Mouse (Mus musculus): ENCODE data around the gene Jph4. TPM values are rescaled to one million over a fixed set of nuclear protein-coding genes. Genes with fewer than 3 reads are reported as not detected.
A peak's percentile ranks its signal among the peaks of the same experiment; 100 is the strongest.

The Jph4 gene
- polyA plus RNA-seq, 1 experiment, result not detected

DNA sequence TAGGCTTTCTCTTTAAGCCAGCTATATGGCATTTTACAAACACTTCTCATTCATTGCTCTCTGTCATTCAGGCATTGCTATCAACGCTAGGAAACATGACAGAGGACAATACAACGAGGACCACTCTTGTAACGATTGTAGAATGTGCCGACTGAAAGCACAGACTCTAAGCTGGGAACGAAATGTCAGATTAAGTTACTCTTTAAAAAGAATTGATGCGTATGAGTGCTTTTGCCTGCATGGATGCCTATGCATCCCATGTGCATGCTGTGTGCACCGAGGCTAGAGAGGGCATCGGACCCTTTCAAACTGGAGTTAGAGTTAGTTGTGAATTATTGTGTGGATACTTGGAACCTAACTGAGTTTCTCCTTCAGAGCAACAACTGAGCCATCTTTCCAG is 18.9 kb upstream of the Jph4 start:
- no peaks in the 10 kb centered on the region for H3K4me1 ChIP-seq (ENCODE audit: control insufficient read depth, insufficient read depth, insufficient read length, low read length)
- no peak overlapping the region for H3K27ac ChIP-seq (replicated peaks; ENCODE audit: low read depth, low read length)
- no peak overlapping the region for H3K4me3 ChIP-seq (ENCODE audit: insufficient read depth, low read depth, low read length)

DNA sequence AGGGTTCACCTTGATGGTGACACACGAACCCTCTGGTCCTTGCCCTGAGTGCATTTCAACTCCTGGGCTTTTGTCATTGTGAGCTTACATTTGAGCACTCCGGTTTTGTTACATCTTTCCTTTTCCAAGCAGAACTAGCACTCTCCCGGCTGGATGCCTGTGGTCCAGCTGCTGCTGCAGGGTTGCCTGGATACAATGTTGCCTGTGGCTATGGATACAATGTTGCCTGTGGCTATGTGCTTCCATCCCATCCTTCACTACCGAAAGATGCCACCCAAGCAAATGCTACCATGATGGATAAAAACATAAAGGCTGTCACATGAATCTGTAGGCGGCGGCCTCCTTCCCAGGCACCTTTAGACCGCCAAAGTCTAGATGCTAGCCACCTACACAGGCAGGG is 9.8 kb upstream of the Jph4 start:
- H3K27ac ChIP-seq (replicated peaks; ENCODE audit: low read depth, low read length), result no peak overlapping the region
- no peak overlapping the region for H3K4me3 ChIP-seq (ENCODE audit: insufficient read depth, low read depth, low read length)
- no peaks in the 10 kb centered on the region for H3K4me1 ChIP-seq (ENCODE audit: control insufficient read depth, insufficient read depth, insufficient read length, low read length)

DNA sequence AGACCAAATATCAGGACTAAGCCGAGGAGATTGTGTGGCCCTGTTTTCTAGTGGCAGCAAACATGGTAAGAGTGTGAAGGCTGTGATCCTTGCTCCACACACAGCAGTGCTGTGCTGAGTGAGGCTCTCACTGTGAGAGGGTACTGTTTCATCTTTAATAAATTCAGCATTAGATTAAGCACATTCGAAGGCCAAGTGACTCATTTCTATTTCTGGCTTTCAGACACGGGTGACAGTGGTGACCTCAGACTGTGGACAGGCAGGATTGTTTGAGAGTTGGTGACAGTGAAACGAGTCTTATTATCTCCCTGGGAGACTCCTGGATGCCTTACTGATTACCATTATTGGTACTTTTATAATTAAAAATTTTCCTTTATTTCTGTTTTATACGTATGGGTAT is 9.0 kb upstream of the Jph4 start:
- Histone ChIP-seq H3K4me1 (ENCODE audit: control insufficient read depth, insufficient read depth, insufficient read length, low read length) (no peaks in the 10 kb centered on the region), H3K4me3 (ENCODE audit: insufficient read depth, low read depth, low read length) (no peak overlapping the region), H3K27ac (replicated peaks; ENCODE audit: low read depth, low read length) (no peak overlapping the region)

- no peak overlapping the region for H3K27ac ChIP-seq (replicated peaks; ENCODE audit: low read depth, low read length)
- H3K4me1 ChIP-seq (ENCODE audit: control insufficient read depth, insufficient read depth, insufficient read length, low read length), result no peaks in the 10 kb centered on the region
- H3K4me3 ChIP-seq (ENCODE audit: insufficient read depth, low read depth, low read length), result no peak overlapping the region
Observed at GRCm38 (mm10) chr14:55122359-55122758, 5.6 kb upstream of the Jph4 start.

GRCm38 (mm10) chr14:55121947-55122346 is 5.2 kb upstream of the Jph4 start:
- Histone ChIP-seq H3K4me1 (ENCODE audit: control insufficient read depth, insufficient read depth, insufficient read length, low read length) (no peaks in the 10 kb centered on the region), H3K4me3 (ENCODE audit: insufficient read depth, low read depth, low read length) (no peak overlapping the region), H3K27ac (replicated peaks; ENCODE audit: low read depth, low read length) (no peak overlapping the region)

- Histone ChIP-seq H3K27ac (replicated peaks; ENCODE audit: low read depth, low read length) (no peak overlapping the region), H3K4me1 (ENCODE audit: control insufficient read depth, insufficient read depth, insufficient read length, low read length) (0 out of 2 replicates have a peak, but pooled peaks cover 2% of the 10 kb centered on the region), H3K4me3 (ENCODE audit: insufficient read depth, low read depth, low read length) (no peak overlapping the region)
Observed at GRCm38 (mm10) chr14:55119421-55120134, 2.8 kb upstream of the Jph4 start.

DNA sequence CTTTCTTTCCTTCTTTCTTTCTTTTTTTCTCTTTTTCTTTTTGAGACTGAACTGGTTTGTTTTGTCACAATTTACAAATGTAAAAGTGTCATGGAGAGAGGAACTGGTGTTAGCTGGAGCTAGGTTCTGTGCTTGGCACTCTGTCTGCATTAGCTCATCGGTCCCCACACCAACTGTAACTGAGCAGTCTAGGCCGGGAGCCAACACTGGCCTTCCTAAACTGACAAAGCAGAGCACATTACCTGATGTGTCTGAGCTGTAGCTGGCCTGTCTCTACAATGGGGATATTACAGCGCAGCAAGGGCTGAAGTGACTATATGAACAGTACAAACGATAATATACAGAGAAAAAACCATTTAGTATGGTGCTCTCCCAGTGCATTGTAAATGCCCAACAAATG is 2.1 kb upstream of the Jph4 start:
- Histone ChIP-seq H3K4me1 (ENCODE audit: control insufficient read depth, insufficient read depth, insufficient read length, low read length) (0 out of 2 replicates have a peak, but pooled peaks cover 2% of the 10 kb centered on the region), H3K4me3 (ENCODE audit: insufficient read depth, low read depth, low read length) (no peak overlapping the region), H3K27ac (replicated peaks; ENCODE audit: low read depth, low read length) (no peak overlapping the region)

GRCm38 (mm10) chr14:55115846-55116245 is 889 bp downstream of the Jph4 start:
- H3K4me1 ChIP-seq (ENCODE audit: control insufficient read depth, insufficient read depth, insufficient read length, low read length), result 0 out of 2 replicates have a peak, but pooled peaks cover 2% of the 10 kb centered on the region
- H3K4me3 ChIP-seq (ENCODE audit: insufficient read depth, low read depth, low read length), result no peak overlapping the region
- no peak overlapping the region for H3K27ac ChIP-seq (replicated peaks; ENCODE audit: low read depth, low read length)

DNA sequence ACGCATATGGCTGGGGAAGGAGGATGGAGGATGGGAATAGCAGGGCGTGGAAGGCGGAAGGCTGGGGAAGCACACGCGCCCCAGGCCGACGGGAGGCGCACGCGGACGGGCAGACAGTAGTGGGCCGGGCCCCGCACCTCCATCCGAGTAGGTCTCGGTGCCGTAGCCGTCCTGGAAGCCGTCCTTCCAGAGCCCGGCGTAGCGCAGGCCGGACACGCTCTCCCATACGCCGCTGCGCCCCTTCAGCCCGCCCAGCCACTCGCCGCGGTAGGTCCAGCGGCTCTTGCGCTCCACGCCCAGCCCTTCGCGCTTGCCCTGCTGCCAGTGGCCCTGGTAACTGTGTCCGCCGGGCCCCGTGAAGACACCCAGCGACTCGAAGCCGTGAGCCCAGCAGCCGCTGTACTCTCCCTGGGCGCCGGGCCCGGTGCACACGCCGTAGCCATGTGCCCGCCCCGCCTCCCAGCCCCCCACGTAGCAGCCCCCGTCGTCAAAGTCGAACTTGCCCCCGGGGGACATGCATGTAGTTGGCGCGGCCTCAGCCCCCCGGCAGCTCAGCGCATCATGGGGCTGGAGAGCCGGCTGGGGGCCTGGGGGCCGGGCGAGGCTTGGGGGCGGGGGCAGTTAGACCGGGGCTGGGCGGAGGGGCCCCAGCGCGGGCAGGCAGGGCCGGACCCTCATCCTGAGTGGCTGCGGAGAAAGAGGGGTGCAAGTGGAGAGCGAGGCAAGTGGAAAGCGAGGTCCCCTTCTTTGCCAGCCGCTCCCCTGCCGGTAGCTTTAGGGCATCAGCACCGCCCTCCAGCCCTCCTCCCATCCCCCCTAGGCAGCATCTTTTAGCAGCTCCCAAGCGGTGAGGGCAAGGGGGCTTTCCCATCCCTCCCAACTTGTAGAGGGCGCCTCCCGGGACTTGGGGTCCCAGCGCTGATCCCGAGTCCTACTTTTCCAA is 1.7 kb downstream of the Jph4 start:
- no peak overlapping the region for H3K27ac ChIP-seq (replicated peaks; ENCODE audit: low read depth, low read length)
- H3K4me3 ChIP-seq (ENCODE audit: insufficient read depth, low read depth, low read length), result peak overlapping the region; percentile 47
- 0 out of 2 replicates have a peak, but pooled peaks cover 2% of the 10 kb centered on the region for H3K4me1 ChIP-seq (ENCODE audit: control insufficient read depth, insufficient read depth, insufficient read length, low read length)

- Histone ChIP-seq H3K4me1 (ENCODE audit: control insufficient read depth, insufficient read depth, insufficient read length, low read length) (0 out of 2 replicates have a peak, but pooled peaks cover 2% of the 10 kb centered on the region), H3K4me3 (ENCODE audit: insufficient read depth, low read depth, low read length) (peak overlapping the region; percentile 47), H3K27ac (replicated peaks; ENCODE audit: low read depth, low read length) (no peak overlapping the region)
Observed at GRCm38 (mm10) chr14:55113975-55114645, 2.6 kb downstream of the Jph4 start.

- no peak overlapping the region for H3K27ac ChIP-seq (replicated peaks; ENCODE audit: low read depth, low read length)
- no peak overlapping the region for H3K4me3 ChIP-seq (ENCODE audit: insufficient read depth, low read depth, low read length)
- H3K4me1 ChIP-seq (ENCODE audit: control insufficient read depth, insufficient read depth, insufficient read length, low read length), result 0 out of 2 replicates have a peak, but pooled peaks cover 2% of the 10 kb centered on the region
Observed at GRCm38 (mm10) chr14:55113351-55113974, 3.3 kb downstream of the Jph4 start.

DNA sequence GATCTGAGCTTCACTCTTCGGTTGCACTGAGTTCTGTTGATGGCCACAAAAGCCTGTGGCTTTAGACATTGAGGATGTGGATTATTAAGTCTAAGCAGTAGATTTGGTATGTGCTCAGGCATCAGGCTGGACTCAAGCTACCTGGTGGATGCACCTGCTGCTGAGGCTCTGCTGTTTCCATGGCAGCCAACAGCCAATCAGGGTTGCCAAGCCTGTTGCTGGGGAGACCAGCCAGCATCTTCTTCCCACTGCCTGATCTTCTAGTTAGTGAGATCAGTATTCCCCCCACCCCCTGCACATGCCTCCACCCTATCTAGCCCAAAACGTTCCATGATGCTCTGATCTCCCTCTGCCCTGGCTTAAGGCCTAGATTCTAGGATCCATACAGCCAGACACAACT is 5.0 kb downstream of the Jph4 start:
- H3K4me3 ChIP-seq (ENCODE audit: insufficient read depth, low read depth, low read length), result no peak overlapping the region
- H3K27ac ChIP-seq (replicated peaks; ENCODE audit: low read depth, low read length), result no peak overlapping the region
- H3K4me1 ChIP-seq (ENCODE audit: control insufficient read depth, insufficient read depth, insufficient read length, low read length), result 0 out of 2 replicates have a peak, but pooled peaks cover 2% of the 10 kb centered on the region

DNA sequence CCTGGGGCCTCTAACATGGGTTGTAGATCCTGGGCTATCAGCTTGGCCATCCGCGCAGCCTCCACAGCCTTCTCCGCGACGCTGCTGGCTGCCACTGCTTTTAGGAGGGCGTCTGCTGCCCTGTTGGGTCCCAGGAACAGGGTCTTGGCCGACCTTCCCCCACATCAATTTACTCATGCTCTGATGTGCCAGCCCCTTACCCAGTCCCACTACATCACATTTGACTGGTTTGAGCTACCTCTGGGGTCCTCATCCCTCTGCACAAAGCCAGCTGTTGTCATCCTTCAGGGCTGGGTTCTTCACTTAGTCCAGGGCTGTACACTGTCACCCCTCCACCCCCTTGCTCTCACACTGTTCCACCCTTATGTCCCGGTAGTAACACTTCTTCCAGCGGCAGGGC is 6.7 kb downstream of the Jph4 start:
- H3K4me1 ChIP-seq (ENCODE audit: control insufficient read depth, insufficient read depth, insufficient read length, low read length), result peaks cover 4% of the 10 kb centered on the region; the same call in 1 of the 2 replicates
- no peak overlapping the region for H3K27ac ChIP-seq (replicated peaks; ENCODE audit: low read depth, low read length)
- H3K4me3 ChIP-seq (ENCODE audit: insufficient read depth, low read depth, low read length), result no peak overlapping the region

DNA sequence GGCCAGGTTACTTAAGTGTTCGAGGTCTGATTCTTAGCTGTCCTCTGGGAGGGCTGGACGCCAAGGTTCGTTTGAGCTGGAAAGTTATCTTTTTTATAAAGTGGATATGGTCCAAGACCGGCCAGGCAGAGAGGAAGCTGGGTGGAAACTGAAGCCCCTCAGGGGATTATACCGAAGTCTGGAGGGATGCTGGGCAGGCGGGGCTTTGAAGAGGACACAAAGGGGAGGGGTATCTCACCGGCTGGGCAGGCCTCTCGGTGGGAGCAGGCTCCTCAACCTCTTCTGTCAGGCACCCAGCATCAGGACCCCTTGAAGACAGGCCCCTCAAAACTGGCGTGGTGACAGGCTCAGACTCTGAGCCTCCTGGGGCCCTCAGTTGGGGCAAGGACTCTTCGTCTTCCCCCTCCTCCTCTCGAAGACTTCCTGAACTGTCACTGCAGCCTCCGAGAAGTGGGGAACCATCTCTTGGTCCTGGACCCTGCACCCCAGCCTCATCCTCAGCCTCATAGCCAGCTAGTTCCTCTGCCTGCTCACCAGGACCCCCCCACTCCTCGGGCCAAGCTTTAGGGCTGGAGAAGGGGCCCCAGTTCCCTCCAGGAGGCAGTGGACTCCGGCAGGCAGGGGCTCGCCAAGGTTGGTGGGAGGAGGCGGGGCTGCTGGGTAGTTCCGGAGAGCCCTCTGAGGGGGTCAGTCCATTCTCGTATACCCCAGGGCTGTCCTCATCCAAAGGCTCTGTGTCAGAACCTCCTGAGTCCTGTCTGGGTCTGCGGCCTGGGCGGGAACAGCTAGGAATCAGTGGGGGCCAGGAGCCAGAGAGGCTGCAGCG is 7.5 kb downstream of the Jph4 start:
- no peak overlapping the region for H3K4me3 ChIP-seq (ENCODE audit: insufficient read depth, low read depth, low read length)
- peaks cover 4% of the 10 kb centered on the region; the same call in 1 of the 2 replicates for H3K4me1 ChIP-seq (ENCODE audit: control insufficient read depth, insufficient read depth, insufficient read length, low read length)
- no peak overlapping the region for H3K27ac ChIP-seq (replicated peaks; ENCODE audit: low read depth, low read length)

Measured in brown adipose tissue, adult 24 weeks (tissue).